Mouse (Mus musculus): ENCODE data around the gene Ubr4.

- TF ChIP-seq CTCF (IDR thresholded peaks at IDR 0.05; ENCODE audit: insufficient read depth, low read length) (no peak), POLR2A (IDR thresholded peaks at IDR 0.05; ENCODE audit: borderline replicate concordance, extremely low read depth, low read depth, low read length) (no peak)
Observed at GRCm38 (mm10) chr4:139305521-139305920, 46.9 kb upstream of the Ubr4 start.
